Mouse (Mus musculus) R1 (cell line): ENCODE data around the gene Ube2g1.

ENCODE experiments used
- DNase-seq: peaks from one replicate; pipeline ENCODE4 v3.0.0-alpha.2; 2018; ENCODE audit warnings: low read depth, low spot score

Ube2g1 gene

GRCm38 (mm10) chr11:72606694-72607407 is at the start of gene Ube2g1:
Ube2g1 (plus strand) TSS chr11:72607283.
- DNase-seq: peak; percentile 97

- no peak for DNase-seq
Observed at GRCm38 (mm10) chr11:72558155-72558554, 48.9 kb upstream of the Ube2g1 start.

GRCm38 (mm10) chr11:72560661-72561060 is 46.4 kb upstream of the Ube2g1 start:
- no peak for DNase-seq

- DNase-seq: peak; percentile 88
Observed at GRCm38 (mm10) chr11:72564232-72564807, 42.8 kb upstream of the Ube2g1 start.

GRCm38 (mm10) chr11:72566304-72566703 is 40.8 kb upstream of the Ube2g1 start:
- DNase-seq: no peak

- no peak for DNase-seq
Observed at GRCm38 (mm10) chr11:72566816-72567338, 40.2 kb upstream of the Ube2g1 start.

GRCm38 (mm10) chr11:72569051-72569450 is 38.0 kb upstream of the Ube2g1 start:
- DNase-seq: peak; percentile 91

GRCm38 (mm10) chr11:72569671-72570318 is 37.3 kb upstream of the Ube2g1 start:
- peak; percentile 76 for DNase-seq

GRCm38 (mm10) chr11:72570319-72570979 is 36.6 kb upstream of the Ube2g1 start:
- DNase-seq: peak; percentile 93

- peak; percentile 77 for DNase-seq
Observed at GRCm38 (mm10) chr11:72573819-72574218, 33.3 kb upstream of the Ube2g1 start.

- DNase-seq: no peak
Observed at GRCm38 (mm10) chr11:72576111-72576465, 31.0 kb upstream of the Ube2g1 start.

- DNase-seq: peak; percentile 97
Observed at GRCm38 (mm10) chr11:72576466-72577351, 30.4 kb upstream of the Ube2g1 start.

- DNase-seq: peak; percentile 27
Observed at GRCm38 (mm10) chr11:72578471-72578870, 28.6 kb upstream of the Ube2g1 start.

GRCm38 (mm10) chr11:72581609-72582447 is 25.3 kb upstream of the Ube2g1 start:
- no peak for DNase-seq

GRCm38 (mm10) chr11:72582448-72582705 is 24.7 kb upstream of the Ube2g1 start:
- DNase-seq: no peak

GRCm38 (mm10) chr11:72583092-72583491 is 24.0 kb upstream of the Ube2g1 start:
- no peak for DNase-seq

- peak; percentile 28 for DNase-seq
Observed at GRCm38 (mm10) chr11:72586570-72586969, 20.5 kb upstream of the Ube2g1 start.

- no peak for DNase-seq
Observed at GRCm38 (mm10) chr11:72587537-72588233, 19.4 kb upstream of the Ube2g1 start.

GRCm38 (mm10) chr11:72595010-72595737 is 11.9 kb upstream of the Ube2g1 start:
- DNase-seq: peak; percentile 71
